Mouse (Mus musculus) hindbrain, postnatal 0 days (tissue): ENCODE data around the gene Wnt9b. TPM values are rescaled to one million over a fixed set of nuclear protein-coding genes. Genes with fewer than 3 reads are reported as not detected.
"Not testable (repeated sequence)": the region's sequence is repeated elsewhere in the genome, so short reads cannot be mapped to it uniquely, and the experiment has no call there.

Experiments used
- ATAC-seq: fragments of 200-750 bp; cut with Nextera tagmentation; 2 replicates; pipeline ENCODE4 v1.8.0; 2017; ENCODE audit warnings: mild to moderate bottlenecking, moderate TSS enrichment, moderate library complexity
- DNase-seq: peaks from one replicate; pipeline ENCODE4 v3.0.0-alpha.2; 2015; ENCODE audit warnings: low spot score
- H3K27ac ChIP-seq: fragments of 300-500 bp; sonication (generic); 2 replicates; pipeline ENCODE4 v1.5.1; 2014; ENCODE audit warnings: mild to moderate bottlenecking
- H3K27me3 ChIP-seq: fragments of 300-500 bp; sonication (generic); 2 replicates; pipeline ENCODE4 v1.6.1; 2014; ENCODE audit warnings: low read length, mixed read lengths; ENCODE audit not compliant: insufficient read depth
- H3K36me3 ChIP-seq: fragments of 300-500 bp; sonication (generic); 2 replicates; pipeline ENCODE4 v1.6.1; 2014; ENCODE audit warnings: low read length, mixed read lengths; ENCODE audit not compliant: insufficient read depth
- H3K4me1 ChIP-seq: fragments of 300-500 bp; sonication (generic); 2 replicates; pipeline ENCODE4 v1.6.1; 2014; ENCODE audit warnings: antibody characterized with exemption, low read length, mixed read lengths; ENCODE audit not compliant: insufficient read depth
- H3K4me2 ChIP-seq: fragments of 300-500 bp; sonication (generic); 2 replicates; pipeline ENCODE4 v1.6.1; 2014; ENCODE audit warnings: low read depth, mild to moderate bottlenecking, low read length, moderate library complexity, mixed read lengths
- H3K4me3 ChIP-seq: fragments of 300-500 bp; sonication (generic); 2 replicates; pipeline ENCODE4 v1.5.1; 2014; ENCODE audit warnings: low read length
- H3K9ac ChIP-seq: fragments of 300-500 bp; sonication (generic); replicated peaks from 2 replicates; pipeline ENCODE4 v1.6.1; 2014; ENCODE audit warnings: mild to moderate bottlenecking, low read length, moderate library complexity, mixed read lengths
- H3K9me3 ChIP-seq: fragments of 300-500 bp; sonication (generic); 2 replicates; pipeline ENCODE4 v1.6.1; 2016; ENCODE audit warnings: low read length, mixed read lengths
- CTCF ChIP-seq: IDR thresholded peaks from 2 replicates; pipeline ENCODE4 v1.5.1; 2016; ENCODE audit warnings: antibody characterized with exemption, control low read depth, low read depth
- WGBS: fragments of 180-500 bp; shearing (Covaris S2); extraction: QIAGEN DNeasy Blood & Tissue Kit; methylation state at CpG from one replicate; pipeline ENCODE4 v1.1.7; 2014; 5-methylcytosine and 5-hydroxymethylcytosine counted together
- polyA plus RNA-seq: library from polyadenylated mRNA; unstranded; fragments of >200 nt; fragmentation: Nextera tagmentation; extraction: Ambion mirVana; gene quantifications from 2 replicates; pipeline ENCODE4 v1.2.1, GENCODE M21; 2015
- total RNA-seq: library from RNA; depleted of rRNA; stranded (reverse); fragments of >200 nt; gene quantifications from 2 replicates; pipeline ENCODE4 v1.2.3, GENCODE M21; 2014

Wnt9b gene
- total and polyA plus RNA-seq, 2 experiments from 2014 or later, result 1.0 to 2.6 TPM

DNA sequence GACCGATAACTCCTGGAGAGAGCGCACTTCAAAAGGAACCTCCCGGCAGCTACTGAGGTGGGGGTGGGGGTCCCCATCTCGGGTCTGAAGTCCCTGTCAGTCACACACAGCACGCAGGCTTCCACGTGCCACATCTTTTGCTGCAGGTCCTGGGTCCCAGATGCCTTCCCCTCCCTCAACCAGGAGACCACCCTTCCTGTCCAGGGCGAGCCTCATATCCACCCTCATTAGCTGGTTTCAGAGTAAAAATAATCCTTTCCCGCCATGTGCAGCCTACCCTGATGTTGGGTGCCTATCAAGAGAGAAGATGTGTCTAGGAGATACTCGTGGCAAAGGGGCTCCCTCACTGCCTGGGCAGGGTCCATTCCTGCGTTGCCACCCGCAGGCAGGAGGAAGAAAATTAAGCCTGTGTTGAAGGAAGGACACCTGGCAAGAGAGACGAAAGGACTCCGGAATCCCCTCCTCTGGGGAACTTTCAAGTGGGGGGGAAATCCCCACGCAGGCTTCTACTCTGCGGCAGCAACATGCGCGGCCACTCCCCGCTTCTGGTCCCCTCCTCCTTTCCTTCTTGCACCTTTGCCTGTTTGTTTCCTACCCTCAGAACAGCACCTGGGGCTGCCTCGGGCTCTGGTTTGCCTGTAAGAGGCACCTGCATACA is 21.7 kb upstream of the Wnt9b start:
- no peak for DNase-seq
- H3K9ac ChIP-seq, result peak overlapping the region; percentile 25
- no peak overlapping the region for H3K27ac ChIP-seq
- TF ChIP-seq CTCF, result no peak
- peak overlapping the region; percentile 75 for H3K4me2 ChIP-seq
- ATAC-seq, result no peak
- 0 out of 2 replicates have a peak overlapping the region, but pooled peaks have one; percentile 6 for H3K4me3 ChIP-seq
- H3K36me3 ChIP-seq, result no peaks in the 10 kb centered on the region
- H3K4me1 ChIP-seq, result peaks cover 9% of the 10 kb centered on the region; the same call in 1 of the 2 replicates
- no peaks in the 10 kb centered on the region for H3K9me3 ChIP-seq
- peaks cover 42% of the 10 kb centered on the region for H3K27me3 ChIP-seq
- WGBS, result 4% methylated on average over 19 of the region's 19 CpGs

DNA sequence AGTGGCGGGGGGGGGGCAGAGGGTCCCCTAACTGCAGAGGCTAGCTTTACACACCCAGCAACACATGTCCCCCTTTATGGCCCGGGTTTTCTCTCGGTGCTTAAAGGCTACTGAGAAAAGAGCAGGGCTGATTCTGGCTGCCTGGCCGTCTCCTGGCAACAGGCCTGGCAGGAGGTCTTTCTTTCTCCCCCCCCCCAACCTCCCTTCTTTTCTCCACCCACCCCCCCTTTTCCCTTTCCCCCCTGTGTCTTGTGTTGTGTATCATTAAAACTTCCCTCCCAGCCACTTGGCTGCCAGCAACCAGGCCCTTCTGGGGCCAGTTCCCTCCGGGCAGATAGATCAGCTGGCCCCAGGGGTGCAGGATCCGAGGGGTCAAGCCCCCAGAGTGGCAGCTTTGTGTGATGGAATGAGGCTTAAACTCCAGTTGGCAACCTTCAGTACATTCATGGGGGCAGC is 16.0 kb upstream of the Wnt9b start:
- Histone ChIP-seq H3K9me3 (no peaks in the 10 kb centered on the region), H3K4me2 (no peak overlapping the region), H3K4me3 (no peak overlapping the region), H3K27ac (no peak overlapping the region), H3K36me3 (no peaks in the 10 kb centered on the region), H3K4me1 (peaks cover 6% of the 10 kb centered on the region), H3K27me3 (peaks cover 7% of the 10 kb centered on the region; the same call in 1 of the 2 replicates), H3K9ac (no peak overlapping the region)
- TF ChIP-seq CTCF, result no peak
- ATAC-seq (peak; percentile 75), DNase-seq (peak; percentile 52)
- WGBS, result 13% methylated on average over 6 of the region's 6 CpGs

DNA sequence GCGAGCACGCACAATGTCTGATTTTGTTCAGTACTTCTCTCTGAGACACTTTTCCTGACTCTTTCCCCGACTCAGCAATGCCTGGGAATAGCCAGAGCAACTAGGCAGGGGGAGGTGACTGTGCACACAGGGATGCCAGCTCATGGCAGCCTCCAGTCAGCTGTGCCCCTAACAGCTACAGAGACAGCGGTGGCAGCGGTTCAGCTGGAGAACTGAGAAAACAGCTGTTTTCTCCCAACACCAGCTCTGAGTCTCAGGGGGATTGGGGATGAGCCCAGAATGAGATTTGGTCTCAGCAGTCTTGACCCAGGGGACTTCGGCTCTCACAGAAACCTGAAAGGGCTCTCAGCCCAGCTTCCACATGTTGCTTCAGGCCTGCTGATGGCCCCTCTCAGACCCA is 15.0 kb upstream of the Wnt9b start:
- ATAC-seq, result no peak
- 22% methylated on average over 6 of the region's 6 CpGs for WGBS
- Histone ChIP-seq H3K4me3 (no peak overlapping the region), H3K27me3 (no peaks in the 10 kb centered on the region; the same call in 1 of the 2 replicates), H3K9me3 (no peaks in the 10 kb centered on the region), H3K27ac (no peak overlapping the region), H3K4me2 (no peak overlapping the region), H3K36me3 (no peaks in the 10 kb centered on the region), H3K9ac (no peak overlapping the region), H3K4me1 (peaks cover 6% of the 10 kb centered on the region)
- TF ChIP-seq CTCF, result no peak
- no peak for DNase-seq

DNA sequence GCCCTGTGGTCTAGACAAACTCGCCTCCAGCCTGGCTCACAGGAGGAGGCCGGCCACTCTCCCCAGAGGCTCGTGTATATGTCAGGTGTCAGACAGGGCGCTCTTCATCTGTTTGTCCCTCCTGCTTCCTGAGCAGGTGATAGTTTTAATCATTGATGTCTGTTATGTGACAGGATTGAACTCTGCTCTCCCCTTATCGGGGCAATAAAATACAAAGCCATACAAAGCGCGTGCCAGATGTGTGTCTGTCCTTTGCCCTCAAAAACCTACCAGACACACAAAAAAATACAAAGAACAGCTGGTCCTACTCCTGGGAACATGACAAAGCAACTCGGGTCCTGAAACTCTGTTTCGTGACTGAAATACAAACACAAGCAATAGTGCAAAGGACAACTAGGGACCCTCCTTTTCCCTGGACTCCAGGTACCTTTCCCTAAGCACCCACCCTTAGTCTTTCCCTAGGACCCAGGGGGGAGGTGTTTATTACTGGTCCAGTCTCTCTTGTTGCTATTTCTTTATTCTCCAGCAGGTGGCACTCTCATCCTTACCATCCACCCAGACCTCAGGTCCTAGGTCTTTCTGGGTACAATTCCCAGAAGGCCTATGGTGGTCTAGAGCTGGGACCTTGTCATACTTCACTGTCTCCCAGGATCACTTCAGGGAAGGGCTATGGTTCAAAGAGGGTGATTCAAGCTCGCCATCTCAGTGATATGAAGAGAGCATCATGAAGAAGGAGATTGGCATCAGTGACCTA is 14.0 kb upstream of the Wnt9b start:
- H3K9ac ChIP-seq, result no peak overlapping the region
- TF ChIP-seq CTCF, result peak; percentile 89
- no peaks in the 10 kb centered on the region for H3K9me3 ChIP-seq
- H3K36me3 ChIP-seq, result no peaks in the 10 kb centered on the region
- H3K27me3 ChIP-seq, result no peaks in the 10 kb centered on the region
- peak; percentile 78 for DNase-seq
- no peak overlapping the region for H3K4me3 ChIP-seq
- H3K4me1 ChIP-seq, result peaks cover 6% of the 10 kb centered on the region
- peak; percentile 61 for ATAC-seq
- no peak overlapping the region for H3K4me2 ChIP-seq
- 28% methylated on average over 10 of the region's 10 CpGs for WGBS
- H3K27ac ChIP-seq, result no peak overlapping the region

DNA sequence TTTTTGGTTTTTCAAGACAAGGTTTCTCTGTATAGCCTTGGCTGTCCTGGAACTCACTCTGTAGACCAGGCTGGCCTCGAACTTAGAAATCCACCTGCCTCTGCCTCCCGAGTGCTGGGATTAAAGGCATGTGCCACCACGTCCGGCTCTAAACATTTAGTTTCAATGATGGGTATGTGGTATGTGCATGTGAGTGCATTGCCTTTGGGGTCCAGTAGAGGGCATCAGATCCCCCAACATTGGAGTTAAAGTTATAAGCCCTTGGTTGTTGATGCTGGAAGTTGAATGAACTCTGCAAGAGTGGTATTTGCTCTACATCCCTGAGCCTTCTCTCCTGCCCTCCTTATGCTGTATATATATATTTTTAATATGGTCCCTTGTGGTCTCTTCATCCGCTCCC is 11.3 kb upstream of the Wnt9b start:
- not testable (repeated sequence) for H3K9me3 ChIP-seq, H3K27me3 ChIP-seq, H3K4me2 ChIP-seq, H3K4me3 ChIP-seq, H3K36me3 ChIP-seq, ATAC-seq, H3K4me1 ChIP-seq, DNase-seq, H3K27ac ChIP-seq, H3K9ac ChIP-seq
- peak; percentile 31 for TF ChIP-seq CTCF
- WGBS, result 90% methylated on average over 5 of the region's 5 CpGs

DNA sequence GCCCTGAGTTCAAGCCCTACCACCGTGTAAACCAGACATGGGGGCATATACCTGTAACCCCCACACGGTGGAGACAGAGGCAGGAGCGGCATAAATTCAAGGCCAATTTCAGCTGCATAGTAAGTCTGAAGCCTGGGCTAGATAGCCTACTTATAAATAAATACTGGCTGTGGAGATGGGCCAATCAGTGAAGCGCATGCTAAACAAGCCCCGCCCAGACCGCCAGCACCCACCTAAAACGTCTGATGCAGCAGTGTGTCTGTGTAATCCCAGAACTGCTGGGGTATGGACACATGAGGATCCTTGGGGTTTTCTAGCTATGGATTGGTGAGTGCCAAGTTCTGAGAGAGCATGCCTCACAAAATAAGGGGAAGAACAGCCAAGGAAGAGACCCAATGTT is 10.5 kb upstream of the Wnt9b start:
- ATAC-seq, result no peak
- no peak overlapping the region for H3K27ac ChIP-seq
- no peak overlapping the region for H3K4me2 ChIP-seq
- no peak for TF ChIP-seq CTCF
- WGBS, result 64% methylated on average over 7 of the region's 7 CpGs
- H3K27me3 ChIP-seq, result no peaks in the 10 kb centered on the region
- no peak for DNase-seq
- no peak overlapping the region for H3K4me3 ChIP-seq
- no peaks in the 10 kb centered on the region for H3K36me3 ChIP-seq
- peaks cover 3% of the 10 kb centered on the region; the same call in 1 of the 2 replicates for H3K4me1 ChIP-seq
- no peak overlapping the region for H3K9ac ChIP-seq
- no peaks in the 10 kb centered on the region for H3K9me3 ChIP-seq
